Mouse (Mus musculus): ENCODE results near the gene Fat1. TPM values are rescaled to one million over a fixed set of nuclear protein-coding genes. Genes with fewer than 3 reads are reported as not detected.
A peak's percentile ranks its signal among the peaks of the same experiment; 100 is the strongest.
"Not testable (repeated sequence)": the region's sequence is repeated elsewhere in the genome, so short reads cannot be mapped to it uniquely, and the experiment has no call there.

Fat1 gene
- polyA plus RNA-seq, 1 experiment = 9.1 TPM

DNA sequence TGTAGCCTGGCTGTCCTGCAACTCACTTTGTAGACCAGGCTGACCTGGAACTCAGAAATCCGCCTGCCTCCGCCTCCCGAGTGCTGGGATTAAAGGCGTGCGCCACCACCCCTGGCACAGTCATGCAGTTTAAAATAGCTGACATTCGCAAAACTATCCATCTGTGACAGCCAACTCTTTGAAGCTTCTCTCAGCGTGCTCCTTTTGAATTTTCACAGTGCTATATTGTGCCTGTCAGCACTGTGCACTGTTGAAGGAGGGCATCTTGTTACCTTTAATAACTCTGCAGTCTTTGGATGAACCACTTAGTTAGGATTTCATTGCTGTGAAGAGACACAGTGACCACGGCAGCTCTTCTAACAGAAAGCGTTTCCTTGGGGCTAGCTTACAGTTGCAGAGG is 117.4 kb downstream of the Fat1 start:
- TF ChIP-seq CTCF (IDR thresholded peaks at IDR 0.05; ENCODE audit: control insufficient read depth, insufficient read depth, insufficient replicate concordance, low read depth, low read length) = no peak
- TF ChIP-seq POLR2A (IDR thresholded peaks at IDR 0.05; ENCODE audit: control insufficient read depth, low read depth, low read length) = no peak
- no peak overlapping the region for H3K4me3 ChIP-seq (ENCODE audit: control insufficient read depth, low read depth, low read length)
- no peak overlapping the region for H3K27ac ChIP-seq (ENCODE audit: control insufficient read depth, insufficient read depth, low read depth, low read length)
- H3K4me1 ChIP-seq (ENCODE audit: control insufficient read depth, insufficient read depth, low read length) = no peaks in the 10 kb centered on the region; the same call in 1 of the 2 replicates
- no peaks in the 10 kb centered on the region for H3K27me3 ChIP-seq (ENCODE audit: control insufficient read depth, insufficient read depth, low read length)
- H3K36me3 ChIP-seq (ENCODE audit: control insufficient read depth, insufficient read depth, low read length) = no peaks in the 10 kb centered on the region

DNA sequence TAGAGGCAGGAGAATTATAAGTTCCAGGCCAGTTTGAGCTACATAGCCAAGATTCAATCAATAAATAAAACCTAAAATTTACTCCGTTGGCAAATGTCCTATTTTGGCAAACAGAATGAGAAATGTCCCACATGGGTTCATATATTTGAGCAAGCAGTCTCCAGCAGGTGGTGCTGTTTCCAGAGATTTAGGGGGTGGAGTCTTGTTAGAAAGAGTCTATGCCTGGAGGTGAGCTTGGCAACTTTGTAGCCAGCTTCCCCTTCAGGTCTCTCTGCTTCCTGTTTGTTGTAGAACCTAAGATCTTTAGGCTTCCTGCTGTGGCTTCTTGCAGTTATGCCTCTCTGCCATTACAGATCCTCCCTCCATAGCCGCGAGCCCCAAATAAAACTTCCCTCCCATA is 120.3 kb downstream of the Fat1 start:
- TF ChIP-seq POLR2A (IDR thresholded peaks at IDR 0.05; ENCODE audit: control insufficient read depth, low read depth, low read length) = no peak
- TF ChIP-seq CTCF (IDR thresholded peaks at IDR 0.05; ENCODE audit: control insufficient read depth, insufficient read depth, insufficient replicate concordance, low read depth, low read length) = no peak
- Histone ChIP-seq H3K27ac (ENCODE audit: control insufficient read depth, insufficient read depth, low read depth, low read length) (no peak overlapping the region), H3K27me3 (ENCODE audit: control insufficient read depth, insufficient read depth, low read length) (no peaks in the 10 kb centered on the region), H3K4me3 (ENCODE audit: control insufficient read depth, low read depth, low read length) (no peak overlapping the region), H3K36me3 (ENCODE audit: control insufficient read depth, insufficient read depth, low read length) (no peaks in the 10 kb centered on the region), H3K4me1 (ENCODE audit: control insufficient read depth, insufficient read depth, low read length) (no peaks in the 10 kb centered on the region; the same call in 1 of the 2 replicates)

DNA sequence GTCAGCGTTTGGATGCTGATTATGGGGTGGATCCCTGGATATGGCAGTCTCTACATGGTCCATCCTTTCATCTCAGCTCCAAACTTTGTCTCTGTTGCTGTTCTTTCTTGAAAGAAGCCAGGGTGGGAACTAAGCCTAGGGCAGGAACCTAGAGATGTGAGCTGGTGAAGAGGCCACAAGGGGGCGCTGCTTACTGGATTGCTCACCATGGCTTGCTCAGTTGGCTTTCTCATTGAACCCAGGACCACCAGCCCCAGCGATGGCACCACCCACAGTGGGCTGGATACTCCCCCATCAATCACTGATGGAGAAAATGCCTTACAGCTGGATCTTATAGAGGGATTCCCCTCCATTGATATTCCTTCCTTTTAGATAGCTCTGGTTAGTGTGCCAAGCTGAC is 121.6 kb downstream of the Fat1 start:
- Histone ChIP-seq H3K4me1 (ENCODE audit: control insufficient read depth, insufficient read depth, low read length) (no peaks in the 10 kb centered on the region), H3K36me3 (ENCODE audit: control insufficient read depth, insufficient read depth, low read length) (no peaks in the 10 kb centered on the region), H3K4me3 (ENCODE audit: control insufficient read depth, low read depth, low read length) (no peak overlapping the region), H3K27ac (ENCODE audit: control insufficient read depth, insufficient read depth, low read depth, low read length) (no peak overlapping the region), H3K27me3 (ENCODE audit: control insufficient read depth, insufficient read depth, low read length) (no peaks in the 10 kb centered on the region)
- TF ChIP-seq CTCF (IDR thresholded peaks at IDR 0.05; ENCODE audit: control insufficient read depth, insufficient read depth, insufficient replicate concordance, low read depth, low read length) (peak; percentile 68; the same call in 1 of the 2 replicates), POLR2A (IDR thresholded peaks at IDR 0.05; ENCODE audit: control insufficient read depth, low read depth, low read length) (no peak)

DNA sequence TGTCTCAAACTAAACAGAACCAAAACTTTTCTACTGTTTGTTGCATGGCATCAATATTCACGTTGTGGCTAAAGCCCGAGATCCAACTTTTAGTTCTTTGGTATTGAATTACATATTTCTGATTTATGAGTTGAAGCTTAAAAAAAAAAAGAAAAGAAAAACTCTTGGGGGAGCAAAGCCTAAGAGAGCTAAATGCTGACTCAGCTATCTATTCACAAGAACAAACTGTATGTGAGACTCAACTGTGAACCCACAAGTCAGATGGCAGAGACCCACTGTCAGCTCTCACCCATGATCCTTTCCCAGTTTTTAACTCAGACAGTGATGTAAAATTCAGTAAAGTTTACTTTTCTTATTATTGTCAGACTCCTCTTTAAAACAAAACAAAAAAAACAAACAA is 124.8 kb downstream of the Fat1 start:
- Histone ChIP-seq H3K27me3 (ENCODE audit: control insufficient read depth, insufficient read depth, low read length) (no peaks in the 10 kb centered on the region), H3K4me3 (ENCODE audit: control insufficient read depth, low read depth, low read length) (no peak overlapping the region), H3K4me1 (ENCODE audit: control insufficient read depth, insufficient read depth, low read length) (peaks cover 3% of the 10 kb centered on the region), H3K27ac (ENCODE audit: control insufficient read depth, insufficient read depth, low read depth, low read length) (no peak overlapping the region), H3K36me3 (ENCODE audit: control insufficient read depth, insufficient read depth, low read length) (no peaks in the 10 kb centered on the region)
- TF ChIP-seq POLR2A (IDR thresholded peaks at IDR 0.05; ENCODE audit: control insufficient read depth, low read depth, low read length) (no peak), CTCF (IDR thresholded peaks at IDR 0.05; ENCODE audit: control insufficient read depth, insufficient read depth, insufficient replicate concordance, low read depth, low read length) (no peak)

DNA sequence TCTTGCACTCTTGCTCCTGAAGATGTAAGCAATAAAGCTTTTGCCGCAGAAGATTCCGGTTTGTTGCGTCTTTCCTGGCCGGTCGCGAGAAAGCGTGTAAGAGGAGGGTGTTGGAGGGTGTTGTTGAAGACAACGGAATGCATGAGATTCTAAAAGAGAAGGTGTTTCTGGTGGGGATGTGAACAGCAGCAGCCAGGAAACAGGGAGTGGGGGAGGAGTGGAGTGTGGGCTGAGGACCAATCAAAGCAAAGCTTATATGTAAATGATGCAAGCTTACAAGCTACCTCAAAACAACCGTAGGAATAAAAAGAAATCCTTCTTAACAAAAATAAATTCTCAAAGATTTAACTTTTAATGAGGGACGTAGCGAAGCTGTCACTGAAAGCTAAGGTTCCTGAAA is 127.1 kb downstream of the Fat1 start:
- Histone ChIP-seq H3K4me1 (ENCODE audit: control insufficient read depth, insufficient read depth, low read length) (peaks cover 3% of the 10 kb centered on the region), H3K27ac (ENCODE audit: control insufficient read depth, insufficient read depth, low read depth, low read length) (no peak overlapping the region), H3K36me3 (ENCODE audit: control insufficient read depth, insufficient read depth, low read length) (no peaks in the 10 kb centered on the region), H3K4me3 (ENCODE audit: control insufficient read depth, low read depth, low read length) (0 out of 2 replicates have a peak overlapping the region, but pooled peaks have one; percentile 31), H3K27me3 (ENCODE audit: control insufficient read depth, insufficient read depth, low read length) (no peaks in the 10 kb centered on the region)
- TF ChIP-seq CTCF (IDR thresholded peaks at IDR 0.05; ENCODE audit: control insufficient read depth, insufficient read depth, insufficient replicate concordance, low read depth, low read length) (no peak), POLR2A (IDR thresholded peaks at IDR 0.05; ENCODE audit: control insufficient read depth, low read depth, low read length) (no peak)

DNA sequence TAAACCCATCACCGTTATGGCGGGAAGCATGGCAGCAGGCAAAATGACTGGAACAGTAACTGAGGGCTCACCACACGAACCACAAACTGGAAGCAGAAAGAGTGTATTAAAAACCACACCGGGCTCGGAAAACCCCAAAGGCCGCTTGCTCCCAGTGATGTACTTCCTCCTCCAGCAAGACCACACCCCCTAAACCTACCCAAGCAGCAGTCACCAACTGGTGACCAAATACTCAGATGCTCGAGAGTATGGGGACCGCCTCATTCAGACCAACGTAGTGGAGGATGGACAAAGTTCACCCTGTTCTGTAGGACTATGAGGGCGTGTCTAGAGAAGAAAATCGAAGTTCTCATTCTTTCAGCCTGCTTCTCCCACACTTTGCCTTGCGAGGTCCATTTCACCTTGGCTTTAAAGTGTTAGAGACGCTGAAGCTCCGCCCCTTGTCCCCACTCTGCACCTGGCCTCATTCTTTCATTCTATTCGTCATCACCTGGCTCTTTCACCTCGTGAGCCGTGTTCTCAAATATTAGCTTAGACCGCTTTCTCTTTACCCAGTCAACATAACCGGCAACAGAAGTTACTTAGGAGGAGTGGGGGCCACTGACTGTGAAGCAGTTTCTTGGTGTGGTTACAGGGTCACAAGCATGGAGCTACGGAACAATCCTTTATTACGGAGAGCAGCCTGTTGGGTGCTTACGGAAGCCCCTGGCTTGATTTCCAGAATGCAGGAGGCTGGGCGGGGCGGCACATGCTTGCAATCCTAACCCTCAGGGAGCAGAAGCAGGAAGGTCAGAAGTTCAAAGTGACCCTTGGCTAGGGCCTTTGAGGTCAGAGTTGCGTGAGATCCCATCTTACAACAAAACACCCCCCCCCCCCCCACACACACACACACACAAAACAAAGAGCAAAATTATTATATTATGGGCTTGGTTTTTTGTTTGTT is 128.0 kb downstream of the Fat1 start:
- TF ChIP-seq POLR2A (IDR thresholded peaks at IDR 0.05; ENCODE audit: control insufficient read depth, low read depth, low read length) (peak; percentile 46; the same call in 1 of the 2 replicates), CTCF (IDR thresholded peaks at IDR 0.05; ENCODE audit: control insufficient read depth, insufficient read depth, insufficient replicate concordance, low read depth, low read length) (no peak)
- no peak overlapping the region for H3K27ac ChIP-seq (ENCODE audit: control insufficient read depth, insufficient read depth, low read depth, low read length)
- H3K4me3 ChIP-seq (ENCODE audit: control insufficient read depth, low read depth, low read length) = peak overlapping the region; percentile 64
- no peaks in the 10 kb centered on the region for H3K36me3 ChIP-seq (ENCODE audit: control insufficient read depth, insufficient read depth, low read length)
- H3K4me1 ChIP-seq (ENCODE audit: control insufficient read depth, insufficient read depth, low read length) = peaks cover 3% of the 10 kb centered on the region
- H3K27me3 ChIP-seq (ENCODE audit: control insufficient read depth, insufficient read depth, low read length) = no peaks in the 10 kb centered on the region

DNA sequence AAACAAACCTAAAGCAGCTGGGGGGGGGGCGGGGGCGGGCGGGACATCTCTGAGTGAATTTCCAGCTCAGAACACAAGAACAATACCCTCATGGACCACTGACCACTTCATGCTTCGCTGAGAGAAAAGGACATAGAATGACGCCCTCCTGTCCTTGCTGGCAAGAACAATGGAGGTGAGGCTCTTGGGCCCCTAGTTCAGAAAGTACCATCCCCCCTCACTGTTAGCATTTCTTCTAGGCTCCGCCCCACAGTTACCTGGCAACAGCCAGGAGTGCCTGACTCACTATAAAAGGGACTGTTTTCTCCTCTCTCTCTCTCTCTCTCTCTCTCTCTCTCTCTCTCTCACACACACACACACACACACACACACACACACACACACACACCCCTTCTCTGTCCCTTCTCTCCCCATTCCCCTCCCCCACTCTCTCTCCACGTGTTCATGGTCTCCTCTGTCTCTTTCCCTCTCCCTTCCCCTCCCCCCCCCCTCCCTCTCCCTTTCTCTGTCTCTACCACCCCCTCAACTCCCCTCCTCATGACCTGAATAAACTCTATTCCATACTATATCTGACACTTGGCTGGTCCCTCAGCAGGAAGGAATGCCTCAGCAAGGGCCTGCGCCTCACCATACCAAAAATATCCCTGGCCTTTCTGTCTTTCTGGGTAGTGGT is 129.1 kb downstream of the Fat1 start:
- peak overlapping the region; percentile 78 for H3K4me3 ChIP-seq (ENCODE audit: control insufficient read depth, low read depth, low read length)
- H3K27me3 ChIP-seq (ENCODE audit: control insufficient read depth, insufficient read depth, low read length) = no peaks in the 10 kb centered on the region
- no peaks in the 10 kb centered on the region for H3K36me3 ChIP-seq (ENCODE audit: control insufficient read depth, insufficient read depth, low read length)
- H3K4me1 ChIP-seq (ENCODE audit: control insufficient read depth, insufficient read depth, low read length) = peaks cover 6% of the 10 kb centered on the region
- TF ChIP-seq CTCF (IDR thresholded peaks at IDR 0.05; ENCODE audit: control insufficient read depth, insufficient read depth, insufficient replicate concordance, low read depth, low read length) (no peak), POLR2A (IDR thresholded peaks at IDR 0.05; ENCODE audit: control insufficient read depth, low read depth, low read length) (no peak)
- H3K27ac ChIP-seq (ENCODE audit: control insufficient read depth, insufficient read depth, low read depth, low read length) = no peak overlapping the region

DNA sequence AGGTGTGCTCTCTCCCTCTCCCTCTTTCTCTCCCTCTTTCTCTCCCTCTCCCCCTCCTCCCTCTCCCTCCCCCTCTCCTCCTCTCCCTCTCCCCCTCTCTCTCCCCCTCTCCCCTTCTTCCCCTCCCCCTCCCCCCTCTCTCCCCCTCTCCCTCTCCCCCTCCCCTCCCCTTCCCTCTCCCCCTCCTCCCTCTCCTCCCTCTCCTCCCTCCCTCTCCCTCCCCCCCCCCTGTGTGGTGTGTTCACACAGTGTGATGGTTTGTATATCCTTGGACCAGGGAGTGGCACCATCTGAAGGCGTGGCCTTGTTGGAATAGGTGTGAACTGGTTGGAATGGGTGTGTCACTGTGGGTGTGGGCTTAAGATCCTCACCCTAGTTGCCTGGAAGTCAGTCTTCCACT is 130.1 kb downstream of the Fat1 start:
- H3K36me3 ChIP-seq (ENCODE audit: control insufficient read depth, insufficient read depth, low read length); H3K27ac ChIP-seq (ENCODE audit: control insufficient read depth, insufficient read depth, low read depth, low read length): not testable (repeated sequence)

More for the DNA sequence above, 130.1 kb downstream of the Fat1 start:
- not testable (repeated sequence) for H3K27me3 ChIP-seq (ENCODE audit: control insufficient read depth, insufficient read depth, low read length); H3K4me1 ChIP-seq (ENCODE audit: control insufficient read depth, insufficient read depth, low read length)
- H3K4me3 ChIP-seq (ENCODE audit: control insufficient read depth, low read depth, low read length) = peak overlapping the region; percentile 78; the same call in 1 of the 2 replicates

All from testis, adult 2 months (tissue).